Mouse (Mus musculus): ENCODE measurements around the gene Asb14. TPM values are rescaled to one million over a fixed set of nuclear protein-coding genes. Genes with fewer than 3 reads are reported as not detected.
"Not testable (repeated sequence)": the region's sequence is repeated elsewhere in the genome, so short reads cannot be mapped to it uniquely, and the experiment has no call there.

The Asb14 gene
- total RNA-seq (2021), result 10 to 100 TPM; 18.2 to 23.9 TPM
- long read RNA-seq, experiment 1, transcript Asb14-201 (10 exons, 2,062 nt), result major isoform, 8 of 28 reads
- long read RNA-seq, experiment 1, partial matches to known transcripts, result 8 of 28 reads
- long read RNA-seq, experiment 1, other reads (novel, unspliced or antisense), result 11 of 28 reads
- long read RNA-seq, experiment 2, transcript Asb14-201 (10 exons, 2,062 nt), result major isoform, 6 of 17 reads
- long read RNA-seq, experiment 2, partial matches to known transcripts, result 3 of 17 reads
- long read RNA-seq, experiment 2, other reads (novel, unspliced or antisense), result 6 of 17 reads

GRCm38 (mm10) chr14:26894392-26894791, at the start of gene Asb14:
Gene Asb14 (plus strand): TSS chr14:26894557.
- no peak for DNase-seq

- DNase-seq, result no peak
Measured at GRCm38 (mm10) chr14:26853053-26853452, 41.3 kb upstream of the Asb14 start.

DNA sequence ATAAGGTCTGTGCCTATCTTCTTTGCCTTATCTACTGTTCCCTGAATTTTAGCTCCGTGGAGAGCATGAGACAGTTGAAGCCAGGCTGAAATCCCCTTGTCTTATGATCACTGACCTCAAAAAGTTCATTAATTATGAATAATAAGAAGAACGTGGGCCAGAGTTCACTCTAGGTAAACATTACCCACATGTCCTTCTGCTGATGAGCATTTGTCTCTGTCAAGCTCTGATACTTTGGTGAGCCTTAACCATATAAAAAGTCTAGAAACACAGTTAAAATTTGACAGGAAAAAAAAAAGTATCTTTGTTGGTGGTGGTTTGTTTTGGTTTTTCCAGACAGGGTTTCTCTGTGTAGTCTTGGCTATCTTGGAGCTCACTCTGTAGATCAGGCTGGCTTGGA, 40.3 kb upstream of the Asb14 start:
- DNase-seq, result no peak

- DNase-seq, result no peak
Measured at GRCm38 (mm10) chr14:26858364-26858763, 36.0 kb upstream of the Asb14 start.

DNA sequence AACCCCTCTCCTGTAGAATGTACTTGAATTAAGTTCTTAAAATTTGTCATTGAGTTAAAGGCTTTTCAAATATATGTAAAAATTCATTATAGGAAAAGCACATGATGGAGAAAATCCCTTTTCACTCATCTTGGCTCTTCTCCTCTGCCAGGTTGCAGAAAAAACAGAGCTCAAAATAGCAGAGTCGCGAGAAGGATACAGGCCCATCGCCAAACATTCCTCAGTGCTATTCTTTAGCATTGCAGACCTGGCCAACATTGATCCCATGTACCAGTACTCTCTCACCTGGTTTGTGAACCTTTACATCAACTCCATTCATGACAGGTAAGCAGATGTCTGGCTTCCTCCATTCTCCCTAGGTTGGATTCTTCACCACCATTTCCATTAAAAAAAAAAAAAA, 35.3 kb upstream of the Asb14 start:
- DNase-seq, result no peak

DNA sequence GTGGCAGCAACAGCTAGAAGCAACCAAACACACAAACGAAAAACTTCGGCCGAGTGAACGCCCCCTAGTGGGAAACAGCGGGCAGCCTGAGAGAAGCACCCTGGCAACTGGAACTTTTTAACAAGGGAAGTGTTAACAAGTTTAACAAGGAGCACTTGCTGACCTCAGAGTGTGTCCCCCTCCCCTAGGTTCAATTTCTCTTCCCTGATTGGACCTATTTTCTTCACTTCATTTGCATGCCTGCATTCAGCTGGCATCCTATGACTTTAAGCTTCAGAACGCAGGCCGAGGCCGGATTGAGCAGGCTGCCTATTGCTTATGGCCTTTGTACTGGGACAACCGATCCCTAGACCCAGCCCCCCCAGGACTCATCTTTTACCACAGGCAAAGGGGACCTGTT, 27.0 kb upstream of the Asb14 start:
- no peak for DNase-seq

- no peak for DNase-seq
Measured at GRCm38 (mm10) chr14:26868299-26868698, 26.1 kb upstream of the Asb14 start.

- no peak for DNase-seq
Measured at GRCm38 (mm10) chr14:26878756-26879155, 15.6 kb upstream of the Asb14 start.

DNA sequence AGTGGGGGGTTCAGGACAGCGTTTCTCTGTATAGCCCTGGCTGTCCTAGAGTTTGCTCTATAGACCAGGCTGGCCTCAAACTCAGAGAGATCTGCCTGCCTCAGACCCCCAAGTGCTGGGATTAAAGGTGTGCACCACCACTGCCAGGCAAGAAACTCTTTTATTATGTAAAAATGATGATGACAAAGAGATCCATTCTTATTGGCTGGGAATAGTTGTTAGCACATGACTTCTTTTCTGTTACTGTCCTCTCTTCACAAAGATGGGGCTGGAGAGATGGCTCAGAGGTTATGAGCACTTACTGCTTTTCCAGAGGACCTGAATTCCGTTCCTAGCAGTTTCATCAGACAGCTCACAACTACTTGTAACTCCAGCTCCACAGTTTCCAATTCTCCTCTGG, 14.4 kb upstream of the Asb14 start:
- no peak for DNase-seq

GRCm38 (mm10) chr14:26881700-26882099, 12.7 kb upstream of the Asb14 start:
- DNase-seq, result no peak

DNA sequence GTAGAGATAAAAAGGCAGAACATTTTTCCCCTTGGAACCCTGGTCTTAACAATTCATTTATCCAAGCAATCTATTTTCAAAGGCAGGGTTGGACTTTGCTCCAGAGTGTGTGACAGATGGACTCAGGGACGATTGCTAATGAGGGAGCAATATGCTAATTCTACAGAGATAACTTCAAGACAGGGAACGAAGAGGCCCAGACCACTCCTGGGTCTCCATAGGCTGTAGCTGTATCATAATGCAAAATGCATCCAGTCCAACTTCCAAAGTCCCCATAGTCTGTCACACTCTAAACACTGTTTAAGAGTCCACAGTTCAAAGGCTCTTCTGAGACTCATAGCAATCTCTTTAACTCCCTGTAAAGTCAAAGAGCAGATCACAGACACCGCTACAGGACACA, 7.1 kb upstream of the Asb14 start:
- DNase-seq, result no peak

GRCm38 (mm10) chr14:26890777-26891176, 3.6 kb upstream of the Asb14 start:
- no peak for DNase-seq

GRCm38 (mm10) chr14:26899490-26899889, 5.1 kb downstream of the Asb14 start:
- DNase-seq, result no peak

DNA sequence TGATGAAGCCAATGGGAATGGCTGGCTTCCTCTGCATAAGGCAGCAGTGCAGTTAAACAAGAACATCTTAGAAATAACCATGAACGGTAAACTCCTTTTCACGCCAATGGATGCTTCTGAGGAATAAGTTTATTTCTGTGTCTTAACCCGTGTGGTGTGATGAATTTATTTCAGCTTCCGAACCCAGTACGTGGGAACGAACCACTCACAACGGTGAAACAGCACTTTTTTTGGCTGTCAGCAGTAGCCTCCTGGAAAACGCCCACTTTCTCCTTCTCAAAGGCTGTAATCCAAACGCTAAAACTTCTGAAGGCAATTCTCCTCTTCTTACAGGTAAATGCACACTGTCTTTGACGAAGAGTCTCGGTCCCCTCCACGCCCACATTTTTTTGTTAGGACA, 6.5 kb downstream of the Asb14 start:
- DNase-seq, result no peak

GRCm38 (mm10) chr14:26907401-26907800, 13.0 kb downstream of the Asb14 start:
- DNase-seq, result no peak

DNA sequence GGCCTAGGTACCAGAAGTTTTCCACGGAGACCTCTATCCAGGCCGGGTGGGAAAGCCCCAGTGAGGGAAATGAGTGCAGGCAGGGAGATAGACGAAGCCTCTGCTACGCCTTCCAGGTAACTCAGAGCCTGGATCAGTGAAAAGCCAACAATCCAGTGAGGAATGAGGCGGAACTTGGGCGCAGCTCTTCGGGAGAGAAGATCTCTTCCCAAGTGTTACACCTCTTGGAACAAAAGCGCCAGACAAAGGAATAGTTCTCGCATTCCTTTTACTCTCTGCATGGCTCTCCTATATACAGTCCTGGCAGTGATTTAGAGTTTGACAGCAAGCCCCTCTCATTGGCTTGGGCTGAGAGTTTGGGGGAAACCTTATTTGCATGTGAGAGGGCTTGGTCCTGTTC, 16.1 kb downstream of the Asb14 start:
- DNase-seq, result not testable (repeated sequence)

DNA sequence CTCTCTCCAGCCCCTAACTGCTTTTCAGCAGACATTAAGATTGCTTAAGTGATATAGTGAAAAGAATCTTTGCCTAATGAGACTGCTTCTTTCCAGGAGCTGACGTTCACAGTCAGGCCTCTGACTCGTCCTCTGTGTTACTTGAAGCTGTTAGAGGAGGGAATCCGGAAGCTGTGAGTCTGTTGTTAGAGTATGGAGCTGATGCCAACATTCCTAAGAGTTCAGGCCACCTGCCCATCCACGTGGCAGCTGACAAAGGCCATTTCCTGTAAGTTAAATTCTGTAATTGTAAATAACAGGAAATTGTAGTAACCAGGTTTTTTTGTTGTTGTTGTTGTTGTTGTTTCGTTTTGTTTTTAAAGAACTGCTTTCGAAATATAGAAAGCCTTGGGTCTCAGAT, 16.8 kb downstream of the Asb14 start:
- DNase-seq, result no peak

DNA sequence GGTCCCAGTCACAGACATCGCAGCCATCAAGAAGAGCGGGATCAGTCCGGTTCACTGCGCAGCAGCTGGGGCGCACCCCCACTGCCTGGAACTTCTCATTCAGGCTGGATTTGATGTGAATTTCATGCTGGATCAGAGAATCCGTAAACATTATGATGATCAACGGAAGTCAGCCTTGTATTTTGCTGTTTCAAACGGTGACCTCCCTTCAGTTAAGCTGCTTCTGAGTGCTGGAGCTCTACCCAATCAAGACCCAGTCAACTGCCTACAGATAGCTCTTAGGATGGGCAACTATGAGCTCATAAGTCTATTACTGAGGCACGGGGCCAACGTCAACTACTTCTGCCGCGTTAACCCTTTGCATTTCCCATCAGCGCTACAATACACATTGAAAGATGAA, 17.5 kb downstream of the Asb14 start:
- DNase-seq, result no peak

DNA sequence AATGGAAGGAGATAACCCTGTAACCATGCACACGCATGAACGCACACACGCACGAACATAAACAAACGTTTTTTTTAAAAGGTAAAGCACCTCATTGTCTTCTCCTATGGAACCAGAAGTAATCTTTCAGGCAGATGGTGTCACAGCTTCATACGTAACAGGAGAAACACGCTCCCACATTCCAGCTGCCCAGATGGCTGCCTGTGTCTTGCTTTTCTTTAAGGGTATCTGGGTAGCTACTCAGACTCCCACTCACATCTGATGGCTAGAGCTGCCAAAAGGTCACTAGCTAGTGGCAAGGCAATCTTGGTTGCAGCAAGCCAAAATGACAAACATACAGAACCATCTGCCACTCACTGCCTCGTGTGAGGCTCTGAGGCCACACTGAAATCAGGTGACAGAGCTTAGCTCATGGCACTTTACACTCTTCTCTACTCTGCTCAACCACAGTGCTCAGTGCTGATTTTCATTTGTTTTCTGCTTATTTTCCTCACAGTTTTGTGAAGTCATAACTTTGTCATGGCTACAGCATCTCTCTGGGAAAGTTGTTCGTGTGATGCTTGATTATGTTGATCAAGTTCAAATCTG, 19.4 kb downstream of the Asb14 start:
- DNase-seq, result no peak

GRCm38 (mm10) chr14:26919310-26919709, 25.0 kb downstream of the Asb14 start:
- no peak for DNase-seq

GRCm38 (mm10) chr14:26923702-26924421, 29.5 kb downstream of the Asb14 start:
- no peak for DNase-seq

DNA sequence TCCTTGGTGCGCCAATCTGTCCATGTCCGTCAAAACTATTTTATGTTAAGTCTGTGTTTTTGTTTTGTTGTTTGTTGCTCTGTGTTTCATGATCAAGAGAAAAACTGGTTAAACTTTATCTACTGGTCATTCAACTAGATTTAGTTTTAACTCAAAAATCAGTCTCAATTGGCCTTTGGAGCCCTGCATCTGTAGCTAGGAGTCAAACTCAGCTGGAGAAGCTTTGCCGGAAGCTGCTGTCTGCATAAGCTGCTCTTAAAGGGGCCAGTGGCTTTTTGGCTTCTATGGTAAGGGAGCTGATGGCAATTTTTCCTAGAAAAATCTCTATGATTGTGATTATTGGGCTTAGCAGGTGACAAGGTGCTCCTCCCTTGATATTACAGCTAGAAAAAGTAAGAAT, 40.5 kb downstream of the Asb14 start:
- no peak for DNase-seq

DNA sequence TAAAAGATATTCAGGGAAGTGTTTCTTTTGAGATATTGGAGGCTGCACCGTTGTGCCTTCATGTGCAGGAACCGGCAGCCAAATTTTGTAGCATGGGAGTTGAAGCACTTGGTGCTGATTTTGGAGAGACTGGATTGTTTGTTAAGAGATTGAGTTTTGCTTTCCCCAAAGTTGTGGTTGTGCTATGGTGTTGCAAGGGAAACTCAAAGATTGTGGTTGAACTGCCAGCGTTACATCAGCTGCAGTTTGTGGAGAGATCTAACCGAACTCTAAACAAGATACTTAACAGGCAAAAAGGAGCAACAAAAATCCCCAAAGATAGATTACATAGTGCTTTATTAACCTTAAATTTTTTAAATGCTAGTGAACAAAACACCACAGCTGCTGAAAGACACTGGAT, 41.2 kb downstream of the Asb14 start:
- no peak for DNase-seq

DNA sequence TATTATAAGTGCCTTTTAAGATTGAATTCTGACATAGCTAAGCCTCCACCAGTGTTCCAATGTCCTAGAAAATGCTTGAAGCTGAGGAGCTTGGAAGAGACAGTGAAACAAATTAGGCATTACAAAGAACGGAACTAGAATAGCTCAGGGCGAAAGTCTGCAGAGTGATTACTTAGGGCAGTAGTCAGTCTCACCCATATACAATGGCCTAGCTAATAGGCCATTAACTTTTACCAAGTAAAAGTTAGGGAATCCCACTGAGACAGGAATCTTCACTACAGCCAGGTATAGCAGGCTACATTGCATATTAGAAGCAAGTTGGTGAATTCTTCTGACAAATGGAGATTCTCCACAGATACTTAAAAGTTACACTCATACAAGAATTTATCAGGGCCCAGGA, 61.8 kb downstream of the Asb14 start:
- not testable (repeated sequence) for DNase-seq

Measured in gastrocnemius, postnatal 10 days (tissue).